Mouse (Mus musculus): ENCODE results near the gene Gm10553. TPM values are rescaled to one million over a fixed set of nuclear protein-coding genes. Genes with fewer than 3 reads are reported as not detected.
"Not testable (repeated sequence)": the region's sequence is repeated elsewhere in the genome, so short reads cannot be mapped to it uniquely, and the experiment has no call there.

Gm10553 gene
- not detected in 2 replicates for polyA plus RNA-seq (2015; fragmentation: Nextera tagmentation; extraction: Ambion mirVana)

GRCm38 (mm10) chr1:85099864-85100263 is at the start of gene Gm10553:
Gene Gm10553, plus strand, starts transcription at chr1:85100164.
- not testable (repeated sequence) for H3K4me3 ChIP-seq

GRCm38 (mm10) chr1:85071690-85072089 is 28.3 kb upstream of the Gm10553 start:
- H3K4me1 ChIP-seq; H3K27me3 ChIP-seq; H3K9ac ChIP-seq; H3K4me3 ChIP-seq; H3K4me2 ChIP-seq; H3K9me3 ChIP-seq; H3K36me3 ChIP-seq; H3K27ac ChIP-seq; ATAC-seq (ENCODE audit: insufficient number of reproducible peaks, low FRiP score, low TSS enrichment, low read depth): not testable (repeated sequence)
- WGBS = 58% methylated on average over 3 of the region's 3 CpGs

More at GRCm38 (mm10) chr1:85099864-85100263, at the start of gene Gm10553:
- H3K36me3 ChIP-seq; H3K4me2 ChIP-seq; H3K27me3 ChIP-seq; ATAC-seq (ENCODE audit: insufficient number of reproducible peaks, low FRiP score, low TSS enrichment, low read depth); H3K27ac ChIP-seq; H3K9ac ChIP-seq; H3K4me1 ChIP-seq; H3K9me3 ChIP-seq: not testable (repeated sequence)
- WGBS = 63% methylated on average over 1 of the region's 1 CpGs

GRCm38 (mm10) chr1:85073099-85073498 is 26.9 kb upstream of the Gm10553 start:
- not testable (repeated sequence) for H3K9ac ChIP-seq; ATAC-seq (ENCODE audit: insufficient number of reproducible peaks, low FRiP score, low TSS enrichment, low read depth); H3K27ac ChIP-seq; H3K9me3 ChIP-seq; H3K4me3 ChIP-seq; H3K4me2 ChIP-seq; H3K4me1 ChIP-seq; H3K27me3 ChIP-seq; H3K36me3 ChIP-seq
- WGBS = 55% methylated on average over 3 of the region's 3 CpGs

GRCm38 (mm10) chr1:85084803-85085202 is 15.2 kb upstream of the Gm10553 start:
- H3K27ac ChIP-seq; H3K9ac ChIP-seq; H3K27me3 ChIP-seq; ATAC-seq (ENCODE audit: insufficient number of reproducible peaks, low FRiP score, low TSS enrichment, low read depth); H3K36me3 ChIP-seq; H3K4me3 ChIP-seq; H3K4me2 ChIP-seq; H3K4me1 ChIP-seq; H3K9me3 ChIP-seq: not testable (repeated sequence)
- WGBS = 66% methylated on average over 3 of the region's 3 CpGs

- not testable (repeated sequence) for H3K4me2 ChIP-seq; H3K9ac ChIP-seq; H3K4me1 ChIP-seq; H3K36me3 ChIP-seq; H3K27ac ChIP-seq; H3K4me3 ChIP-seq; H3K9me3 ChIP-seq; H3K27me3 ChIP-seq; ATAC-seq (ENCODE audit: insufficient number of reproducible peaks, low FRiP score, low TSS enrichment, low read depth)
- 63% methylated on average over 1 of the region's 1 CpGs for WGBS
Measured at GRCm38 (mm10) chr1:85086211-85086610, 13.8 kb upstream of the Gm10553 start.

GRCm38 (mm10) chr1:85092169-85092568 is 7.8 kb upstream of the Gm10553 start:
- 36% methylated on average over 1 of the region's 3 CpGs for WGBS
- H3K9ac ChIP-seq; H3K36me3 ChIP-seq; H3K9me3 ChIP-seq; H3K27me3 ChIP-seq; H3K27ac ChIP-seq; ATAC-seq (ENCODE audit: insufficient number of reproducible peaks, low FRiP score, low TSS enrichment, low read depth); H3K4me3 ChIP-seq; H3K4me2 ChIP-seq; H3K4me1 ChIP-seq: not testable (repeated sequence)

GRCm38 (mm10) chr1:85093011-85093572 is 6.9 kb upstream of the Gm10553 start:
- ATAC-seq (ENCODE audit: insufficient number of reproducible peaks, low FRiP score, low TSS enrichment, low read depth); H3K9ac ChIP-seq; H3K9me3 ChIP-seq; H3K27me3 ChIP-seq; H3K27ac ChIP-seq; H3K4me3 ChIP-seq; H3K4me2 ChIP-seq; H3K36me3 ChIP-seq; H3K4me1 ChIP-seq: not testable (repeated sequence)
- 82% methylated on average over 6 of the region's 7 CpGs for WGBS

- WGBS = 79% methylated on average over 7 of the region's 7 CpGs
- not testable (repeated sequence) for H3K9me3 ChIP-seq; H3K36me3 ChIP-seq; H3K4me1 ChIP-seq; H3K27me3 ChIP-seq; ATAC-seq (ENCODE audit: insufficient number of reproducible peaks, low FRiP score, low TSS enrichment, low read depth); H3K9ac ChIP-seq; H3K27ac ChIP-seq; H3K4me3 ChIP-seq; H3K4me2 ChIP-seq
Measured at GRCm38 (mm10) chr1:85099081-85099480, 883 bp upstream of the Gm10553 start.

- not testable (repeated sequence) for H3K36me3 ChIP-seq; H3K4me3 ChIP-seq; H3K9ac ChIP-seq; H3K4me1 ChIP-seq; ATAC-seq (ENCODE audit: insufficient number of reproducible peaks, low FRiP score, low TSS enrichment, low read depth); H3K27me3 ChIP-seq; H3K4me2 ChIP-seq; H3K27ac ChIP-seq; H3K9me3 ChIP-seq
- WGBS = 84% methylated on average over 4 of the region's 4 CpGs
Measured at GRCm38 (mm10) chr1:85101754-85102153, 1.8 kb downstream of the Gm10553 start.

- H3K4me2 ChIP-seq; H3K9me3 ChIP-seq; H3K27ac ChIP-seq; H3K9ac ChIP-seq; H3K4me3 ChIP-seq; ATAC-seq (ENCODE audit: insufficient number of reproducible peaks, low FRiP score, low TSS enrichment, low read depth); H3K27me3 ChIP-seq; H3K4me1 ChIP-seq; H3K36me3 ChIP-seq: not testable (repeated sequence)
- WGBS = 76% methylated on average over 4 of the region's 4 CpGs
Measured at GRCm38 (mm10) chr1:85105336-85105735, 5.4 kb downstream of the Gm10553 start.

- H3K27ac ChIP-seq; H3K4me3 ChIP-seq; ATAC-seq (ENCODE audit: insufficient number of reproducible peaks, low FRiP score, low TSS enrichment, low read depth); H3K36me3 ChIP-seq; H3K27me3 ChIP-seq; H3K9ac ChIP-seq; H3K4me1 ChIP-seq; H3K4me2 ChIP-seq; H3K9me3 ChIP-seq: not testable (repeated sequence)
- 70% methylated on average over 5 of the region's 6 CpGs for WGBS
Measured at GRCm38 (mm10) chr1:85106013-85106412, 6.0 kb downstream of the Gm10553 start.

GRCm38 (mm10) chr1:85109753-85110152 is 9.8 kb downstream of the Gm10553 start, which contains the start of gene A530032D15Rik:
Gene A530032D15Rik, minus strand, starts transcription at chr1:85109853.
- not testable (repeated sequence) for H3K27ac ChIP-seq; H3K9me3 ChIP-seq; ATAC-seq (ENCODE audit: insufficient number of reproducible peaks, low FRiP score, low TSS enrichment, low read depth); H3K36me3 ChIP-seq; H3K27me3 ChIP-seq; H3K4me3 ChIP-seq; H3K4me2 ChIP-seq; H3K4me1 ChIP-seq; H3K9ac ChIP-seq
- 80% methylated on average over 1 of the region's 7 CpGs for WGBS

- WGBS = 77% methylated on average over 3 of the region's 3 CpGs
- not testable (repeated sequence) for H3K27me3 ChIP-seq; H3K4me2 ChIP-seq; H3K4me1 ChIP-seq; H3K36me3 ChIP-seq; ATAC-seq (ENCODE audit: insufficient number of reproducible peaks, low FRiP score, low TSS enrichment, low read depth); H3K9me3 ChIP-seq; H3K9ac ChIP-seq; H3K4me3 ChIP-seq; H3K27ac ChIP-seq
Measured at GRCm38 (mm10) chr1:85110876-85111275, 10.9 kb downstream of the Gm10553 start.

All from limb, embryonic 15.5 days (tissue).